Mouse (Mus musculus): ENCODE measurements at regions not wholly inside any gene's neighbourhood (a gene's known extent, or its start where the extent isn't known, plus 50 kb on each side); places are given as distances from the start of the nearest gene placed in this dataset.

- DNase-seq (ENCODE audit: low spot score in 2 of 2): peak; percentile 73 to 88
Observed at GRCm38 (mm10) chr12:16145621-16146020, 328.9 kb upstream of the Trib2 start.

DNA sequence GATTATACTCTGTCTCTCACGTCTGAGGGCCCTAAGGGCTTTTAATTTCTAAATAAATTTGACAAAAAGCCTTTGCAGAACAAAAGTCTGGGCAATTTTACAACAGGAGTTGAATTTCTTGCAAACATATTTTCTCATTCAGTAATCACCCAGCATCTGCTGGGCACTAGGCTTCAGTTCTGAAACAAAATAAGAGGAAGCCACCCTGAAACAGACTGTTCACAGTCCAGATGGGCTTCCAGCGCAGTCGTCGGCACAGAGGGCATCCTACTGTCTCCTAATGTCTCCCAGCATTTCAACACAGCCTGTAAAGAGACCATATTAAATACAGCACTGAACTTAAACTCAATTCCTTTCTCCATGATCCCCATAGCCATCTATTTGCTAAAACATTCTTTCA, 324.5 kb upstream of the Trib2 start:
- peak; percentile 21 to 53 for DNase-seq (ENCODE audit: low spot score in 2 of 2)

DNA sequence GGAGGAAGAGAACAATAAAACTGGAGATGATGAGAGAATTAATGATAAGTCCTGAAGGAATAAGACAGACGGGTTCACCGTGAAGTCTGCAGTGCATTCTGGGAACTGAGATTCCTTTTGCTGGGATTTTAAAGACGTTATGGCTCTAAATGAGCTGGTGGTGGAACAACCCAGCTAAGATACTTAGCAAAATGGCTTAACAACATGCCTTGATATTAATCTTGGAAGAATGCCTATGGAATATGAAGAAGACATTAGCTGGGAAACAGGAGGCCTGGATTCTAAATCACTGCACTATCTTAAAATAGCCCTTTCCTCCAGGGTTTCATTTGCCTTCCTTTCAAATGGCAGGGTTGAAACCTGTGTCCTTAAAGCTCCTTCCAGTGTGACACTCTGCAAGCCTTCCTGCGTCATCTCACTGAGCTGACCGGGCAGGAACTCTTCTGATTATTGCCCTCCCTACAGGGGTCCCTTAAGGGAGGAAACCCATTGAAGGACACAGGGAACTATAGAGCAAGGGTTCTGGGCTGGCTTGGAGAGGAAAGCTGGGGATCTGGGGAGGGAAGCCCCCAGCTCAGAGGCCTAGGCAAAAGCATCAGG, 323.9 kb upstream of the Trib2 start:
- DNase-seq (ENCODE audit: low spot score in 2 of 2): no peak

GRCm38 (mm10) chr12:16139152-16139551, 322.4 kb upstream of the Trib2 start:
- no peak for DNase-seq (ENCODE audit: low spot score in 2 of 2)

DNA sequence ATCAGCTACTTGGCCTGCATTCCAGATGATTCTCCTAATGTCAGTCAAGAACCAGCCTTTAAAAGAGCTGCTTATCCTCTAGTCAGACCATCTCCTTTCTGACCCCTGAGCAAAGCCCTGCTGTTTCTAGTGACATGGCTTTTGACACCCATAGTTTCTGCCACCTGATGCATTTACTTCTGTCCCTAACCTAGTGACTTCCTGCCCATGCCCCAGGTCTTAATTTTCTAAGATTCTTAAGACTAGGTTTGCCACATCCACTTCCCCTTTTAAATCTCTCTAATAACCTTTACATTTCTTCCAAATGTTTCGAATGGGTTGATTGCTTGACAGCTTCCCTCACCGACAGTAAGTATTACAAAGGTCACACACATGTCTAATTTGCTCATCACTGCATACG, 321.1 kb upstream of the Trib2 start:
- no peak for DNase-seq (ENCODE audit: low spot score in 2 of 2)

- DNase-seq (ENCODE audit: low spot score in 2 of 2): no peak
Observed at GRCm38 (mm10) chr12:16136214-16136671, 319.5 kb upstream of the Trib2 start.

DNA sequence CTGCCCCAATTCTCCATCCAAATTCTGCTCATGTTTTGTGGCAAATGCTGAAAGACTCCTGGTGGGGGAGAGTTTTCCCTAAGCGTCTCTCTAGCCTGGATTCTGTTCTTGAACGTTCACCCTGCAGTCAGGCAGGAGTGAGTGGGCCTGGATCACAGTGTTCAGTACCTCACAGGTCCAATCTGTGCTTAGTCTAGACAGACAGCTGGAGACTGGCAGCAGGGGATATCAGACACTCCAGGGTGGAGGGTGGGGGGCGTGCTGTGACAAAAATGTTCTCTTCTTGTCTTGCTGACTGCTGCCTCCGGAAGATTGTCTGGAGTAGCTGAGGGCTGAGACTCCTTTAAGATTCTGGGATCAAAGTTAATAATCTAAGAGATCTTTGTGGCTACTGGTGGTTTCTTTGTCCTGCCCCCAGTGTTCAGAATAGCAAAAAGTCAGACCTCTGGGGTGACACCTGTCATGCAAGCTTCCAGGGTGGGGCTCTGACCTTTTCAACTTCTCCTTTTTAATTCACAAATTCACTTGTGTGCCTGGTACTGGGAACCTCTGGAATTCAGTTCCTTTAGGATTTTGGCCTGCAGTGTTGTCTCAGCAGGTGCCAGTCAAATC, 319.0 kb upstream of the Trib2 start:
- DNase-seq (ENCODE audit: low spot score in 2 of 2): peak; percentile 65 to 81

DNA sequence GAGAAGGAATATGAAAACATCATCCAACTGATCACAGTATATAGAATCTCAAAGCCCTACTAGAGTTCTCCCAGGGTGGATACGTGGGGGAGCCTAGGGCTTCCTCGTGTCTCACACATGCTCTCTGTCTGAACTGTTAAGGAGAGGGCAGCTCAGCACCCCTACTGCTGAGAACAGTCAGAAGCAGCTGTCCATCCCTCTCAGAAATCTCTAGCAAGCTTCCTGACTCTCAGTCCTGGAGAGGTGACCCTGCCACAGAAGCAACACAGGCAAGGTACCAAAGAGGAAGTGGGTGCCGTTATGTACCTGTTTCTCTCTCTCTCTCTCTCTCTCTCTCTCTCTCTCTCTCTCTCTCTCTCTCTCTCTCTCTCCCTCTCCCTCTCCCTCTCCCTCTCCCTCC, 317.7 kb upstream of the Trib2 start:
- DNase-seq (ENCODE audit: low spot score in 2 of 2): no peak

- DNase-seq (ENCODE audit: low spot score in 2 of 2): no peak
Observed at GRCm38 (mm10) chr12:16133253-16133652, 316.5 kb upstream of the Trib2 start.

DNA sequence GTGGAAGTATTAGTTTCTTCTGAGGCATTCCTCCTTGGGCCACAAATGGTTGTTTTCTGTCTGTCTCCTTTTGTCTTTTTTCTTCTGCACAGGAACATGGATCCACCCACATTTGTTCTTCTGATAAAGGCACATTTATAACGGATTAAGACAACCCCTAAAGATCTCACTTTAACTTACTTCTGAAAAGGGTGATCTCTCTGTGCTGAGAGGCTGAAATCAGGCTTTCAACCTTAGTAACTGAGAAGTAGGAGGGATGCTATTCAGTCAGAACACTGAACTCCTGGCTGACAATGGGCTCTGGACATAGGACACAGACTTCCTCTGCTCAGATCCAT, 315.0 kb upstream of the Trib2 start:
- no peak for DNase-seq (ENCODE audit: low spot score in 2 of 2)

DNA sequence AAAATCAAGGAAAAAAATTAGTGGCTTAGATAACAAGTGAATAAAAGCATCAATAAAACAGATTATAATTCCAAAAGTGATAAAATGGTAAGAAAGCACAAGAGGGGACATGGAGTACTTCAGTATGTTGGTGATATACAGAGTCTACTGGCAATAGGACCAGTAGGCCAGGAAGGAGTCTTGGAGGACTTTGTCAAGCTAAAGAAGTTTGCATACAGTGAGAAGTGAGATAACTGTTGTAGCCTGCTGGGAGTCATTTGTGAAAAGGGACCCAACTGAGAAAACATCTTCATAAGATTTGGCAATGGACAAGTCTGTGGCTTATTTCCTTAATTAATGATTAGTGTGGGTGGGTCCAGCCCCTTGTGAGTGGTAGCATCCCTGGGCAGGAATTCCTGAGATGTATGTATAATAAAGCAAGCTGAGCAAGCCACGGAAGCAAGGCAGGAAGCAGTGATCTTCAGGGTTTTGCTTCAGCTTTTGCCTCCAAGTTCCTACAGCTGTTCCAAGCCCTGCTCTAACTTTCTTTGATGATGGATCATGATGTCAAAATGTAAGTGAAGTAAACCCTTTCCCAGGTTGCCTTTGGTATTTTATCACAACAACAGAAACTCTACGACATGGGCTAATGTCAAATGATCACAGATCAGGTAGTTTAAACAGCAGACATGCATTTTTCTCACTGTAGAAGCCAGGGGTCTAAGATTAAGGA, 314.5 kb upstream of the Trib2 start:
- DNase-seq (ENCODE audit: low spot score in 2 of 2): no peak

DNA sequence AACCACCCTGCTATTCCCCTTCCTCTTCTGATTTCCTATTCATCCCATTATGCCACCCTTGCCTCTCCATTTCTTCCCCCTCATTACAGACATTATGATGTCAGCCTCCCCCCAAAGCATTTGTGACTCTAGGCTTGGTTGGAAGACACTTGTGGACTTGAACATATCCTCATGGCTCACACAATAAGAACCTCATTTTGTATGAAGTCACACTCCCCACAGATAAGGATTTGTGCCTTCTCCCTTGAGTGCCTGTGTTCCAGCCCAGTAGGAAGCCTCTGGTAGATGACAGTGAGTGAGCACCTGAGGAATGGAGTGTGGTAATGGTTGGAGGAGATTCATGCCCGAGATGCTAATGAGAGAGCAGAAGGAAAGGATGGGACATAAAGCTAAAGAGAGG, 313.9 kb upstream of the Trib2 start:
- DNase-seq (ENCODE audit: low spot score in 2 of 2): no peak

DNA sequence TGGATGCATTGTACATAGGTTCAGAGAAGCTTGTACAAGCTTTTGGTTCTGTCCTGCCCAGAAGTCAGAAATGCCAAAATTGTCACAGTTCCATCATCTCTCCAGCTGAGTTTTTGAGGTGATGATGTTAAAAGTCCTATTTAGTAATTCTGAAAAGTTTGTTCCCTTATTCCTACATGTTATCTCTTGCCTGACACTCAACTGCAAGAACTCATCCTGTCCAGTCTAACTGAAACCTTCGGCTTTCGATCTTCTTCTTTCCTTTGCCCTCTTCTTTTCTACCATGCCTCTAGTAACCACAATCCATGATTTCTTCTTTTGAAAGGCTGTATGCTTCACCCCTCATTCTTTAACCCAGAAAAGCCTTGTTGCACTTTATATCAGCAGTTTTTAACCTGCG, 313.2 kb upstream of the Trib2 start:
- no peak for DNase-seq (ENCODE audit: low spot score in 2 of 2)

GRCm38 (mm10) chr12:16129243-16129642, 312.5 kb upstream of the Trib2 start:
- no peak for DNase-seq (ENCODE audit: low spot score in 2 of 2)

DNA sequence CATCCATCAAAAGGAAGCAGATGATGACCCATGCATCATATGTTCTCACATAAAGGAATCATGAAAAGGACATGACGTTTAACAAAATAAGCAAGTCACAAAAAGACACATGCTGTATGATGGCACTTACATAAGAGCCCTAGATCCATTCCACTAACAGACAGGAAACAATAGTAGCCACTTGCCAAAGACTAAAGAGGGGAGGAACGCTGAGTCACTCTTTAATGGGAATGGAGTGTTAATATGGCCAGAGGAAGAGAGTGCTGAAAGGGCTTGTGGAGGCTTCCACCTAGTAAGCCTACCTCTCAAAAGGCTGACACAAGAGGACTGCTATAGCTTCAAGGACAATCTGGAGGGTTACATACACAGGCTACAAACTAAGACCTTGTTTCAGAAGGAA, 308.2 kb upstream of the Trib2 start:
- no peak for DNase-seq (ENCODE audit: low spot score in 2 of 2)

GRCm38 (mm10) chr12:16122353-16123127, 305.8 kb upstream of the Trib2 start:
- no peak for DNase-seq (ENCODE audit: low spot score in 2 of 2)

- DNase-seq (ENCODE audit: low spot score in 2 of 2): no peak
Observed at GRCm38 (mm10) chr12:16121787-16122186, 305.1 kb upstream of the Trib2 start.

DNA sequence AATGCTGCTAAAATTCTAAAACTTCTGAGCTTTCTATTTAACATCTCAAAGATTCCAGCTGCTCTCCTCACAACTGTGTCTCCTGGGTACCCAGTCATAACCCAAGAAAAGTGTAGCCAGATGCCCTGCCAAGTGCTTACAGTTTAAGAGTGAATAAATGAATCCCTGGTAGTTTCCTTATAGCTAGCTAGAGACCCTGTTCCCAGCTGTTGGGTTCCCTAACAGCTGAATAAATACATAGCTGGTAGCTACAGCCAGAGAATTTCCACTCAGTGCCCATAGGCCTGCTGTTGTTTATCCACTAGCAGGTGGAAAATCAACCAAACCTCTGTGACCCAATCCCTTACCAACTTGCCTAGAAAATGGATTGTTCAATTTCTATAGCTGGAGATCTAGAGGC, 302.0 kb upstream of the Trib2 start:
- no peak for DNase-seq (ENCODE audit: low spot score in 2 of 2)

GRCm38 (mm10) chr12:16106946-16107345, 290.2 kb upstream of the Trib2 start:
- DNase-seq (ENCODE audit: low spot score in 2 of 2): no peak

DNA sequence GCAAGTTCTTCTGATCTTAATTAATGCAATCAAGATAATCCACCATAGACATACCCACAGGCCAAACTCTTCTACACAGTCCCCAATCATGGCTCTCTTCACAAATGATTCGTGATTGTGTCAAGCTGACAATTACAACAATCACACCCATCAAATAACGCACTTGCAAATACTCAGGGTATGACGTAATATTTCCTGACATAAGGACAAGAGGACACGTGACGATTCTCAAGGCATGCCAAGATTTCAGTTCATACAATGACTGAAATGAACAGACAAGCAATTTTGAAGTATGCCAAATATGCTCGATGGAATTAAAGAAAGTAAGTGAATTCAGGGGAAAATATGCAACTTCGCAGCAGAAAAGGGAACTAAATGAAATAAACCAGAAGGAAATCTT, 282.1 kb upstream of the Trib2 start:
- no peak for DNase-seq (ENCODE audit: low spot score in 2 of 2)

DNA sequence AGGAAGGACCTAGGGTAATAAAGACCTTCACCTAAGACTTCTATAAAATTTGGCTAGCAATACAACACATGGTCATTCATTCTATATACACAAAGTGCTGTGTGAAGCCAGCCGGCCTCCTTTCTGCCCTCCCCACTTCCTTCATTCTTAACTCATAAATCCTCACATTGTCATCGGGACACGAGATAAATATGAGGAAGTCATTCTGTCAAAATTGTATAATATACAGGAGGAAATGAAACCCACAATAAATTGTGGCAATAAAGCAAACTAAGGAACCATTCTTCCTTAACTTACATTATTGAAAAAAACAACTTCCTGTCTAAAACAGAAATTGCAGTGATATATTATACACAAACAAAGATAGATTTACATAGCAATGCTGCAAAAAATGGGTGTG, 275.9 kb upstream of the Trib2 start:
- DNase-seq (ENCODE audit: low spot score in 2 of 2): no peak

DNA sequence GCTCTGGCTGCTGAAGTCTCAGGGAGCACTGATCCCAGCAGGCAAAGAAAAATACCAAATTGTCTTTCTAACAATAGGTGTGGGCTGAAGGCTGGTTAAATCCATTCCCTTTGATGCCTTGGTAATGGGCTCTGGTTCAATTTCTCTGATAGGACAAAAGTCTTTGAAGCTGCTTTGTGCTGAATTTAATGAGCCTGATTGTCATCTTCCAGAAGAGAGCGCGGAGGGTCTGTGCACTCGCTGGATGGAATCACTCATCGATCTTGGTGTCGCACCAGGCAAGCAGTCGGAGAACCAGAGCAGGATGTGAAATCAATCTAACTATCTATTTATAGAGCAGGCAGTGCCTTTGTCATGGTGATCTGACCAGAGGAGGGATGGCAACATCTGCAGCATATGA, 274.6 kb upstream of the Trib2 start:
- peak in 1 of 2 experiments; percentile 10 for DNase-seq (ENCODE audit: low spot score in 2 of 2)

Data from layer of hippocampus, adult 18-20 months (tissue).